Mouse (Mus musculus) brain, embryonic 14.5 days (tissue): ENCODE measurements at regions not wholly inside any gene's neighbourhood (a gene's known extent, or its start where the extent isn't known, plus 50 kb on each side); places are given as distances from the start of the nearest gene placed in this dataset.

Experiments
- CTCF ChIP-seq: fragments of 200-500 bp; IDR thresholded peaks from 2 replicates; pipeline ENCODE4 v1.5.1; 2012; ENCODE audit warnings: inconsistent platforms, mild to moderate bottlenecking, moderate library complexity, borderline replicate concordance; ENCODE audit not compliant: insufficient read depth, insufficient read length; ENCODE audit errors: extremely low read depth
- POLR2A ChIP-seq: fragments of 200-500 bp; IDR thresholded peaks from 2 replicates; pipeline ENCODE4 v1.6.1; 2012; ENCODE audit warnings: mild to moderate bottlenecking, inconsistent platforms, borderline replicate concordance; ENCODE audit not compliant: poor library complexity, insufficient read depth, insufficient read length, severe bottlenecking; ENCODE audit errors: extremely low read depth

DNA sequence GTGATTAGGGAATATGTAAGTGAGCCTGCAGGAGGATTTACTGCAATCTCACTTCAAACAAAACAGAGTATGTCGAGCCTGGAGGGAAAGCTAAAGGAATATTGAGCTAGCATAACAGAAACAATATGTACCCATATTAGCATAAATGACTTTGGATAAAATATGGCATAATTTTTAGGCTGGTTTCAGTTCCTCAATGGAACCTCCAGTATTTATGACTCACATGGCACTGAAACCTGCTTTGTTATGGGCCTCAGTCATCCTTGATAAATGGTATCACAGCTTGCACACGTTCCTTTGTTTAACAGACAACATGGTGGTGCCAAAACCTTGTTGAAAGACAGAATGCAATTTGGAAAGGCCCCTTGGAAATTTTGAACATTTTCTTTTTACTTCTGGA lies 130.8 kb upstream of the Fgf10 start:
- TF ChIP-seq CTCF (no peak), POLR2A (no peak)
